Mouse (Mus musculus): ENCODE results near the gene Ccdc93. TPM values are rescaled to one million over a fixed set of nuclear protein-coding genes. Genes with fewer than 3 reads are reported as not detected.

Ccdc93 gene
- polyA plus RNA-seq, 1 experiment = 10.2 TPM

DNA sequence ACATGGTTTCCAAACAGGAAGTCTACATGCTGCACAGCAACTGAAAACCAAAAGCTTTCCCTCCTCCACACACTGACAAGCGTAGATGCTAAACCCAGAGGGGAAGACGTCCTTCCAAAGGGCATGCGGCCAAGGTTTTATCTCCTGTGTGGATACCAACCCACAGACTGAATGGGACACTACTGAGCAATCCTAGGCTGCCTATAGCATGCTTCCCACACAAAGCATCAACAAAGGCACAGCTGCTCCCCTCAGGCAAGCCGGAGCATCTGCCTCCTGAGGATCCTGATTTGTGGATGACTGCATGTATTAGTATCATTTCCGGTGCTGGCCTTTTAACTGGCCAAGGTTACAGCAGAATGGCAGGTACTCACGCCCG lies 120.6 kb downstream of the Ccdc93 start:
- Histone ChIP-seq H3K27me3 (replicated peaks; ENCODE audit: control insufficient read depth, insufficient read depth, low read length) (no peaks in the 10 kb centered on the region), H3K36me3 (ENCODE audit: control insufficient read depth, insufficient read depth, low read length) (peaks cover 2% of the 10 kb centered on the region; the same call in 1 of the 2 replicates), H3K4me3 (ENCODE audit: insufficient read depth, low read depth, low read length) (no peak overlapping the region), H3K27ac (ENCODE audit: insufficient read depth, low read depth, low read length) (no peak overlapping the region), H3K4me1 (ENCODE audit: control insufficient read depth, insufficient read depth, low read length) (no peaks in the 10 kb centered on the region)
- TF ChIP-seq CTCF (conservative IDR thresholded peaks at IDR 0.05; ENCODE audit: insufficient read depth, insufficient read length, low read depth, low read length) = no peak
- no peak for TF ChIP-seq POLR2A (IDR thresholded peaks at IDR 0.05; ENCODE audit: low read depth, low read length)
- DNase-seq = no peak
- 87% methylated on average over 7 of the region's 7 CpGs for WGBS

Other genes with a start within 250 kb of the Ccdc93 start
- 42.0 and 43.8 TPM in 2 replicates for gene Insig2, start 98.5 kb upstream of the Ccdc93 start, polyA plus RNA-seq (2012; rRNA removed)
- not detected in 2 replicates for gene Htr5b, start 97.4 kb downstream of the Ccdc93 start, polyA plus RNA-seq (2012; rRNA removed)
- 30.3 and 42.4 TPM in 2 replicates for gene Ddx18, start 136.9 kb downstream of the Ccdc93 start, polyA plus RNA-seq (2012; rRNA removed)

Measured in kidney, adult 2 months (tissue).